In the genomic region with DNA sequence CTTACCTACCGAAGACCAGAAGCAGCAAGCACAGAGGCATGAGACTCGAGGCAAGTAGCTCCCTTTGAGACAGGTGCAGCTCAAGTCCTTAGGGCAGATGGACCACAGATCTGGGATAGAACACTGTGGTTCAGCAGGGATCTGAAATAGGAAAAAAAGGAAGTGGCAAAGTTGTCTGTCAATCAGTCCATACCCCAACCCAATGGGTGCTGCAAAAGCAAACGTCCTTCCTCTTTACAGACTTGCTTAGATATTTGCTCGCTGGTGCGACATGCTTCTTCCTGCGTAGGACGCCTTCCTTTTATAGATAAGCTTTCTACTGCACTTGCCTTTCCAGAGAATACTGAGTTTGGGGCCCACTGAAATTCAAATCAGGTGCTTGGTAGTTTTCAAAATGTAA, we compare ENCODE assay signal across 7 mouse cellular contexts. TPM values are rescaled to one million over a fixed set of nuclear protein-coding genes. Genes with fewer than 3 reads are reported as not detected.
DNase-seq lines count a peak whose midpoint lies in the region; ATAC-seq and TF ChIP-seq lines count a peak whose summit lies in the region.

A gene (minus strand): TSS at position 303 of the 400 bp plus-strand sequence.

- H3K36me3 ChIP-seq in lung, embryonic 14.5 days (ENCODE audit: insufficient read depth), result no peaks in the 10 kb centered on the region
- no peaks in the 10 kb centered on the region for H3K36me3 ChIP-seq in lung, postnatal 0 days (ENCODE audit: insufficient read depth, low read length)
- no peaks in the 10 kb centered on the region for H3K36me3 ChIP-seq in embryonic facial prominence, embryonic 15.5 days

- no peak within 1 kb of the TSS for H3K4me3 ChIP-seq in lung, embryonic 14.5 days (ENCODE audit: low read depth, low read length)
- no peak within 1 kb of the TSS for H3K4me3 ChIP-seq in lung, postnatal 0 days (ENCODE audit: low read depth, low read length)
- no peak within 1 kb of the TSS for H3K4me3 ChIP-seq in embryonic facial prominence, embryonic 15.5 days (replicated peaks)

- no peak within 1 kb of the TSS for H3K9ac ChIP-seq in lung, embryonic 14.5 days
- no peak within 1 kb of the TSS for H3K9ac ChIP-seq in lung, postnatal 0 days (replicated peaks; ENCODE audit: low read depth)
- no peak within 1 kb of the TSS for H3K9ac ChIP-seq in embryonic facial prominence, embryonic 15.5 days

- no peak within 1 kb of the TSS for H3K4me2 ChIP-seq in lung, embryonic 14.5 days
- H3K4me2 ChIP-seq in lung, postnatal 0 days (replicated peaks; ENCODE audit: low read depth, low read length), result no peak within 1 kb of the TSS
- H3K4me2 ChIP-seq in embryonic facial prominence, embryonic 15.5 days (replicated peaks), result no peak within 1 kb of the TSS

- H3K4me1 ChIP-seq in lung, embryonic 14.5 days (ENCODE audit: insufficient read depth), result no peaks in the 10 kb centered on the region
- no peaks in the 10 kb centered on the region for H3K4me1 ChIP-seq in lung, postnatal 0 days (ENCODE audit: insufficient read depth, low read depth, low read length)
- H3K4me1 ChIP-seq in embryonic facial prominence, embryonic 15.5 days, result no peaks in the 10 kb centered on the region

- no peak for DNase-seq in lung, embryonic 14.5 days
- DNase-seq in lung, postnatal 0 days (ENCODE audit: low spot score), result no peak
- DNase-seq in layer of hippocampus, postnatal 10 days (ENCODE audit: low spot score in 2 of 2), result no peak
- DNase-seq in thymus, adult 18-20 months, result no peak

- no peak within 1 kb of the TSS for H3K27ac ChIP-seq in lung, embryonic 14.5 days (ENCODE audit: low read depth)
- H3K27ac ChIP-seq in lung, postnatal 0 days (ENCODE audit: low read length), result no peak within 1 kb of the TSS
- H3K27ac ChIP-seq in embryonic facial prominence, embryonic 15.5 days (replicated peaks), result no peak within 1 kb of the TSS

- TF ChIP-seq CTCF in lung, embryonic 14.5 days (IDR thresholded peaks at IDR 0.05; ENCODE audit: low read depth), result no peak
- TF ChIP-seq CTCF in lung, postnatal 0 days (IDR thresholded peaks at IDR 0.05), result no peak

- no peak for ATAC-seq in lung, embryonic 14.5 days (ENCODE audit: insufficient read depth)
- no peak for ATAC-seq in lung, postnatal 0 days
- ATAC-seq in embryonic facial prominence, embryonic 15.5 days (ENCODE audit: insufficient number of reproducible peaks, low FRiP score, low TSS enrichment, low read depth), result no peak
- ATAC-seq in monocyte, adult 5-6 weeks (replicated peaks; ENCODE audit: insufficient number of reproducible peaks, low FRiP score, low TSS enrichment, poor library complexity, severe bottlenecking), result 0 out of 2 replicates have a peak, but pooled peaks have one; percentile 37
- ATAC-seq in megakaryocyte-erythroid progenitor cell, adult 5-6 weeks (replicated peaks; ENCODE audit: low FRiP score, low TSS enrichment, poor library complexity, severe bottlenecking), result no peak

- WGBS in lung, embryonic 14.5 days, result 72% methylated on average over 7 of the region's 7 CpGs
- 72% methylated on average over 7 of the region's 7 CpGs for WGBS in lung, postnatal 0 days
- 74% methylated on average over 7 of the region's 7 CpGs for WGBS in embryonic facial prominence, embryonic 15.5 days

- no peaks in the 10 kb centered on the region for H3K9me3 ChIP-seq in lung, embryonic 14.5 days (ENCODE audit: low read depth, low read length)
- H3K9me3 ChIP-seq in lung, postnatal 0 days (ENCODE audit: low read length), result no peaks in the 10 kb centered on the region
- H3K9me3 ChIP-seq in embryonic facial prominence, embryonic 15.5 days (replicated peaks), result no peaks in the 10 kb centered on the region

- H3K27me3 ChIP-seq in lung, embryonic 14.5 days (ENCODE audit: insufficient read depth, low read length), result no peaks in the 10 kb centered on the region
- H3K27me3 ChIP-seq in lung, postnatal 0 days (replicated peaks; ENCODE audit: insufficient read depth, low read length), result no peaks in the 10 kb centered on the region
- no peaks in the 10 kb centered on the region for H3K27me3 ChIP-seq in embryonic facial prominence, embryonic 15.5 days

- TF ChIP-seq EP300 in lung, postnatal 0 days (IDR thresholded peaks at IDR 0.05), result no peak

RNA-seq across cellular contexts. Expression of the gene that starts here (rescaled TPM):
- 11.0 and 11.1 TPM in 2 replicates for polyA plus RNA-seq in lung, embryonic 14.5 days (2014; fragmentation: Nextera tagmentation; extraction: Ambion mirVana)
- polyA plus RNA-seq in lung, postnatal 0 days (2015; fragmentation: Nextera tagmentation; extraction: Ambion mirVana), result 7.6 and 9.0 TPM in 2 replicates
- polyA plus RNA-seq in embryonic facial prominence, embryonic 15.5 days (2015; fragmentation: Nextera tagmentation; extraction: Ambion mirVana), result 17.9 and 18.4 TPM in 2 replicates
- total RNA-seq in layer of hippocampus, postnatal 10 days (2021), result 10 to 100 TPM; 23.9 to 29.6 TPM
- 0.43 to 1.3 TPM (median 0.78 TPM) in 3 replicates for total RNA-seq in monocyte, adult 5-6 weeks (2017)
- total RNA-seq in megakaryocyte-erythroid progenitor cell, adult 5-6 weeks (2014; fragmentation: Nextera tagmentation), result not detected in 2 replicates
- total RNA-seq in megakaryocyte-erythroid progenitor cell, adult 5-6 weeks (2017), result not detected in 2 replicates

Comparison
In these comparisons a context has a peak if more than half of its experiments do, and no peak if none do; other contexts are left out.
1. RNA of the gene that starts here (total RNA-seq): 23.9 to 29.6 TPM in layer of hippocampus, postnatal 10 days; 0.43 to 1.3 TPM in monocyte, adult 5-6 weeks and not detected in megakaryocyte-erythroid progenitor cell, adult 5-6 weeks; every median in the first group is over 10 times any median in the second.